Mouse (Mus musculus): ENCODE results near the gene Olfr145. TPM values are rescaled to one million over a fixed set of nuclear protein-coding genes. Genes with fewer than 3 reads are reported as not detected.

The Olfr145 gene
- not detected in 2 replicates for polyA plus RNA-seq (2016; fragmentation: Nextera tagmentation; extraction: Ambion mirVana)

GRCm38 (mm10) chr9:37896661-37897060 is at the start of gene Olfr145:
Gene Olfr145 (plus strand): TSS chr9:37896724.
- Histone ChIP-seq H3K9me3 (no peaks in the 10 kb centered on the region), H3K4me2 (no peak within 1 kb of the TSS), H3K27ac (no peak within 1 kb of the TSS), H3K27me3 (no peaks in the 10 kb centered on the region), H3K4me3 (replicated peaks) (no peak within 1 kb of the TSS), H3K4me1 (no peaks in the 10 kb centered on the region), H3K36me3 (replicated peaks) (no peaks in the 10 kb centered on the region), H3K9ac (no peak within 1 kb of the TSS)
- WGBS: 39% methylated on average over 2 of the region's 2 CpGs
- no peak for ATAC-seq (ENCODE audit: low FRiP score)

GRCm38 (mm10) chr9:37849267-37849666 is 47.3 kb upstream of the Olfr145 start:
- no peaks in the 10 kb centered on the region for H3K9me3 ChIP-seq
- H3K4me3 ChIP-seq (replicated peaks): no peak overlapping the region
- H3K9ac ChIP-seq: no peak overlapping the region
- ATAC-seq (ENCODE audit: low FRiP score): no peak
- no peaks in the 10 kb centered on the region for H3K27me3 ChIP-seq
- H3K4me1 ChIP-seq: no peaks in the 10 kb centered on the region
- H3K4me2 ChIP-seq: no peak overlapping the region
- WGBS: 81% methylated on average over 2 of the region's 2 CpGs
- H3K27ac ChIP-seq: no peak overlapping the region
- no peaks in the 10 kb centered on the region for H3K36me3 ChIP-seq (replicated peaks)

- no peak within 1 kb of the TSS for H3K4me3 ChIP-seq (replicated peaks)
- H3K36me3 ChIP-seq (replicated peaks): no peaks in the 10 kb centered on the region
- no peak for ATAC-seq (ENCODE audit: low FRiP score)
- no peak within 1 kb of the TSS for H3K4me2 ChIP-seq
- H3K4me1 ChIP-seq: no peaks in the 10 kb centered on the region
- 81% methylated on average over 4 of the region's 4 CpGs for WGBS
- H3K27me3 ChIP-seq: no peaks in the 10 kb centered on the region
- no peak within 1 kb of the TSS for H3K9ac ChIP-seq
- no peak within 1 kb of the TSS for H3K27ac ChIP-seq
- H3K9me3 ChIP-seq: no peaks in the 10 kb centered on the region
Measured at GRCm38 (mm10) chr9:37853969-37854368, 42.6 kb upstream of the Olfr145 start, which contains the start of gene Olfr877. Gene Olfr877 (plus strand): TSS chr9:37854269.

GRCm38 (mm10) chr9:37863325-37863724 is 33.2 kb upstream of the Olfr145 start:
- WGBS: 85% methylated on average over 1 of the region's 1 CpGs
- no peak overlapping the region for H3K9ac ChIP-seq
- no peak overlapping the region for H3K4me2 ChIP-seq
- no peaks in the 10 kb centered on the region for H3K9me3 ChIP-seq
- no peaks in the 10 kb centered on the region for H3K36me3 ChIP-seq (replicated peaks)
- H3K27me3 ChIP-seq: no peaks in the 10 kb centered on the region
- no peak overlapping the region for H3K27ac ChIP-seq
- no peak for ATAC-seq (ENCODE audit: low FRiP score)
- H3K4me1 ChIP-seq: 0 out of 2 replicates have a peak, but pooled peaks cover 3% of the 10 kb centered on the region
- H3K4me3 ChIP-seq (replicated peaks): no peak overlapping the region

- Histone ChIP-seq H3K27me3 (no peaks in the 10 kb centered on the region), H3K27ac (no peak overlapping the region), H3K9me3 (no peaks in the 10 kb centered on the region), H3K36me3 (replicated peaks) (no peaks in the 10 kb centered on the region), H3K4me2 (no peak overlapping the region), H3K9ac (no peak overlapping the region), H3K4me3 (replicated peaks) (no peak overlapping the region), H3K4me1 (no peaks in the 10 kb centered on the region)
- no peak for ATAC-seq (ENCODE audit: low FRiP score)
- 63% methylated on average over 1 of the region's 1 CpGs for WGBS
Measured at GRCm38 (mm10) chr9:37870246-37870645, 26.3 kb upstream of the Olfr145 start.

DNA sequence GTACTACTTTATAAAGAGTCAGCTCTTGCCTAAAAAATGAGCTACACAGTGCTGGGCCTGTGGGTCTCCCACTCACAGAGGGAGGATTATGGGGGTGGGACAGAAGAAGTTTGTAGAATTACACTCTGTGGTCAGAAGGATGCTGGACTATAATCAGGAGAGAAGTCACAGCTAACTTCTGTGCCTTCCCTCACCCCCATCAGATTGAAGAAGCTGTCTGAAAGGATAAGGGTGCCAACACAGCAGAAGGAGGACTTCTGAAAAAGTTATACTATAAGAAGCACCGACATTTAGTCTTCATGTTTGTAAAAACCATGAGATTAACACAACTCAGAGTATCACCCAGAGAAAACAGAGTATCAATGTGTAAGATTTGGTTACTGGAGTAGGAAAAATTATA is 25.4 kb upstream of the Olfr145 start:
- Histone ChIP-seq H3K4me2 (no peak overlapping the region), H3K4me3 (replicated peaks) (no peak overlapping the region), H3K27ac (no peak overlapping the region), H3K27me3 (no peaks in the 10 kb centered on the region), H3K4me1 (no peaks in the 10 kb centered on the region), H3K36me3 (replicated peaks) (no peaks in the 10 kb centered on the region), H3K9me3 (no peaks in the 10 kb centered on the region), H3K9ac (no peak overlapping the region)
- no peak for ATAC-seq (ENCODE audit: low FRiP score)
- WGBS: 79% methylated on average over 1 of the region's 1 CpGs

DNA sequence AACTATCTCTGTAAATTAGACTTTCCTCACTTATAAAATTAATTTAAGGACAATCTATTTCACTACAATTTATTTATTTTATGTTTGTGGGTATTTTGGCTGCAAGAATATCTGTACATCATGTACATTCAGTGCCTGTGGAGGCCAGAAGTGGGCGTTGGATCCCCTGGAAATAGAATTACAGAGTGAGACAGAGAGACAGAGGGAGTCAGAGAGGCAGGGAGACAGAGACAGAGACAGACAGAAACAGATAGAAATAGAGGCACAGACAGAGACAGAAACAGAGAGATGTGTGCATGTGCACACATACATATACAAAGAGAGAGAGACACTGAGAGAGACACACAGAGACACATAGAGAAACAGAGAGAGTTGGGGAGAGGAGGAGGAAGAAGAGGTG is 25.0 kb upstream of the Olfr145 start:
- no peak overlapping the region for H3K27ac ChIP-seq
- H3K4me3 ChIP-seq (replicated peaks): no peak overlapping the region
- H3K4me2 ChIP-seq: no peak overlapping the region
- ATAC-seq (ENCODE audit: low FRiP score): no peak
- no peaks in the 10 kb centered on the region for H3K36me3 ChIP-seq (replicated peaks)
- no peaks in the 10 kb centered on the region for H3K9me3 ChIP-seq
- no peaks in the 10 kb centered on the region for H3K27me3 ChIP-seq
- H3K4me1 ChIP-seq: no peaks in the 10 kb centered on the region
- WGBS: 63% methylated on average over 1 of the region's 1 CpGs
- no peak overlapping the region for H3K9ac ChIP-seq

DNA sequence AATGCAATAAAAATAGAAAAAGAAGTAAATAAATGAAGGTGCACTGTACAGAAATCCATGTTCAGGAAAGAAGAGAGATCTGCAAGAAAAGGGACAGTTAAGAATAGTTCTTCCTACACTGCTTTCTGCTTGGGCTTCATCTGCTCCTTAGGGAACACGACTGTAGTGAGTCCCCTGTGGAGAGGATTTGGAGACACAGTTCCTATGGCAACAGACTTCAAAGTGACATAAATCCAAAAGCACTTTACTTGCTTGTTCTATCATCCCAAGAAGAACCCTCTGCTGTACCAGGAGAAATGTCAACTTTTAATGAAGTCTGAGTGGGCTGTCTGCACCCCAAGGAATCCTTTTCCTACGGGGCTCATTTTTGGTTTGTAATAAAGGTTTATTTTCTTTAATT is 5.6 kb upstream of the Olfr145 start:
- H3K4me2 ChIP-seq: no peak overlapping the region
- 22% methylated on average over 2 of the region's 2 CpGs for WGBS
- H3K9ac ChIP-seq: no peak overlapping the region
- ATAC-seq (ENCODE audit: low FRiP score): no peak
- no peaks in the 10 kb centered on the region for H3K36me3 ChIP-seq (replicated peaks)
- 0 out of 2 replicates have a peak, but pooled peaks cover 3% of the 10 kb centered on the region for H3K4me1 ChIP-seq
- no peaks in the 10 kb centered on the region for H3K9me3 ChIP-seq
- H3K4me3 ChIP-seq (replicated peaks): no peak overlapping the region
- no peak overlapping the region for H3K27ac ChIP-seq
- H3K27me3 ChIP-seq: no peaks in the 10 kb centered on the region

- H3K9me3 ChIP-seq: no peaks in the 10 kb centered on the region
- H3K9ac ChIP-seq: no peak overlapping the region
- H3K4me2 ChIP-seq: no peak overlapping the region
- 73% methylated on average over 3 of the region's 3 CpGs for WGBS
- ATAC-seq (ENCODE audit: low FRiP score): no peak
- no peaks in the 10 kb centered on the region for H3K36me3 ChIP-seq (replicated peaks)
- no peaks in the 10 kb centered on the region for H3K4me1 ChIP-seq
- no peak overlapping the region for H3K4me3 ChIP-seq (replicated peaks)
- H3K27ac ChIP-seq: no peak overlapping the region
- H3K27me3 ChIP-seq: no peaks in the 10 kb centered on the region
Measured at GRCm38 (mm10) chr9:37905555-37905954, 9.0 kb downstream of the Olfr145 start.

- no peak within 1 kb of the TSS for H3K27ac ChIP-seq
- no peaks in the 10 kb centered on the region for H3K4me1 ChIP-seq
- H3K27me3 ChIP-seq: no peaks in the 10 kb centered on the region
- H3K36me3 ChIP-seq (replicated peaks): no peaks in the 10 kb centered on the region
- WGBS: 93% methylated on average over 2 of the region's 2 CpGs
- H3K9me3 ChIP-seq: no peaks in the 10 kb centered on the region
- no peak for ATAC-seq (ENCODE audit: low FRiP score)
- no peak within 1 kb of the TSS for H3K4me3 ChIP-seq (replicated peaks)
- H3K9ac ChIP-seq: no peak within 1 kb of the TSS
- no peak within 1 kb of the TSS for H3K4me2 ChIP-seq
Measured at GRCm38 (mm10) chr9:37917540-37917939, 21.0 kb downstream of the Olfr145 start, which contains the start of gene Olfr878. Gene Olfr878 (plus strand): TSS chr9:37917840.

DNA sequence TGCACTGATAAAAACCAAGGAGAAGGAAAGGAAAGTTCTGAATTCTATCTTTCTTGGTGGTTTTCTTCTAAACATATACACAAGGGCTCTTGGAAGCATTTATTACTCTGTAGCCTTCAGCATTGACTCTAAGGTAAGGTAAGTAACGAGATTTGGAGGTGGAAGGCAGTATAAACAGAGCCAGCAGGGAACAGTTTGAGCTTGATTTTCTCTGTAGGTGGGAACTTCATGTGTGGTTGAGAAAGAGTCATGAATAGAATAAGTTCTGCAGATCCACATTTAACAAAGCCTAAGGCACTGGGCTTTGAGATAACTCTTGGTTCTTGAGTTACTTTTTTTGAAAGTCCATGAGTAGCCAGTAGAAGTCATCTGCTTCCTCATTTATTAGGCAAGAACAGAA is 21.5 kb downstream of the Olfr145 start:
- H3K9me3 ChIP-seq: no peaks in the 10 kb centered on the region
- no peak overlapping the region for H3K9ac ChIP-seq
- no peaks in the 10 kb centered on the region for H3K27me3 ChIP-seq
- no peak for ATAC-seq (ENCODE audit: low FRiP score)
- no peak overlapping the region for H3K27ac ChIP-seq
- WGBS: 57% methylated on average over 1 of the region's 1 CpGs
- H3K4me1 ChIP-seq: no peaks in the 10 kb centered on the region
- H3K4me2 ChIP-seq: no peak overlapping the region
- no peaks in the 10 kb centered on the region for H3K36me3 ChIP-seq (replicated peaks)
- no peak overlapping the region for H3K4me3 ChIP-seq (replicated peaks)

DNA sequence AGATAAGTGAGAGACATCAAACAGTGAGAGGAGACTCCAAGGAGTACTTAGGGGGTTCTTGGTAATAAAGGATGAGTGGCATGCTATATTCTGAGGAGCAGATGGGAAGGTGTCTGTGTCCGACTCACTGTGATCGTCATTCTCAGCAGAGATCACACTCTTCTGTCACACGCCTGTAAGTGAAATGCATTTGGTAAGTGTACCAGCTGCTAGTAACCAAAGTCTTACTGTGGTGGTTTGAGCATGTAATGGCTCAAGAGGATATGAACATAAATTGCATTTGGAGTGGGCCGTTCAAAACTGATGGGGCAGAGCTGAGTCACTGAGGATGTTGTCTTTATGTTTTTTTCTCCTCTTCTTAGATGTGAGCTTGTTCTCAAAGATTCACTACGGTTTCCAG is 27.7 kb downstream of the Olfr145 start:
- no peaks in the 10 kb centered on the region for H3K36me3 ChIP-seq (replicated peaks)
- no peak overlapping the region for H3K4me3 ChIP-seq (replicated peaks)
- H3K4me2 ChIP-seq: no peak overlapping the region
- no peaks in the 10 kb centered on the region for H3K9me3 ChIP-seq
- H3K27me3 ChIP-seq: no peaks in the 10 kb centered on the region
- no peaks in the 10 kb centered on the region for H3K4me1 ChIP-seq
- no peak overlapping the region for H3K27ac ChIP-seq
- H3K9ac ChIP-seq: no peak overlapping the region
- WGBS: 86% methylated on average over 5 of the region's 5 CpGs
- no peak for ATAC-seq (ENCODE audit: low FRiP score)

- Histone ChIP-seq H3K27ac (no peak overlapping the region), H3K4me2 (no peak overlapping the region), H3K27me3 (no peaks in the 10 kb centered on the region), H3K36me3 (replicated peaks) (no peaks in the 10 kb centered on the region), H3K4me3 (replicated peaks) (no peak overlapping the region), H3K4me1 (no peaks in the 10 kb centered on the region), H3K9ac (no peak overlapping the region), H3K9me3 (no peaks in the 10 kb centered on the region)
- no peak for ATAC-seq (ENCODE audit: low FRiP score)
- WGBS: 79% methylated on average over 2 of the region's 2 CpGs
Measured at GRCm38 (mm10) chr9:37925445-37925844, 28.9 kb downstream of the Olfr145 start.

Data from forebrain, embryonic 12.5 days (tissue).